Mouse (Mus musculus): ENCODE results near the gene Rnf213. TPM values are rescaled to one million over a fixed set of nuclear protein-coding genes. Genes with fewer than 3 reads are reported as not detected.

Rnf213 gene
- total RNA-seq (2017), result 126 and 130 TPM in 2 replicates

- ATAC-seq (ENCODE audit: extremely low read depth, insufficient number of reproducible peaks, low FRiP score, poor library complexity, severe bottlenecking), result peak; percentile 30; the same call in 1 of the 2 replicates
These were observed at the start of gene Rnf213 for GRCm38 (mm10) chr11:119392800-119393482. Rnf213 (plus strand) TSS chr11:119393100.

DNA sequence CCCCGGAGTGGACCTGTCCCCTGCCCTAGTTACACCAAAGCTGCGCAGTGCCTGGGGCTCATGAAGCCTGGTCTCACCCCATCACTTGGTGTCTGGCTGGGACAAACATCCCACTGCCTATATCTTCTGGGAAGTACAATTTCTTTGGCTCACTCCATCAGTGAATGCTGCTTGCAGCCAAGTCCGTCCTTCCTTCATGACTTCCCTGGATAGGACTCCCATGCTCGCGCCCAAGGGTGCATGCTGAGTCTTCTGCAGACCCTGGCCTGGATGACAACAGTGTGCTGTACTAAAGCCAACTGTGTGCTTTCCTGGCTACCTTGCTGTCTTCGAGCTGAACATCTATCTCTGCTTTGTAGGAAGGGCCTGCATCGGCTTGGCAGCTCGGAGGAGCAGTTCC, 48.7 kb upstream of the Rnf213 start:
- ATAC-seq (ENCODE audit: extremely low read depth, insufficient number of reproducible peaks, low FRiP score, poor library complexity, severe bottlenecking), result no peak

DNA sequence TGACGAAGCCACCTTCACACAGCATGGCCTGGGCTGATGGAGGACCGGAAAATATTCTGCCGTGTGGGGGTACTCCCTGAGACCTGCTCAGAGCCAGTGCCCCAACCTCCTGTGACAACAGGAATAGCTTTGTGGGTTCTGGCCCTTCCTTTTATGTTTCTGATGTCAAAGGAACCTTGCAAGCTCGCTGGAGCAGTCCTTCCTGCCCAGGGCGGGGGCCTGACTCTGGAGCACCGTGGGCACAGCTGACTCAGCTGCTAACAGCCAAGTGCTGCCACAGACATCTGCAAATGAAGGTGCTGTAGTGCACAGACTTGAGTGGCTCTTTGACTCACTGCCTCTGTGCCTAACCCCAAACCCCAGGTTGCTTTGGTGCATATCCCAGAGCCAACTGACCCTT, 48.0 kb upstream of the Rnf213 start:
- ATAC-seq (ENCODE audit: extremely low read depth, insufficient number of reproducible peaks, low FRiP score, poor library complexity, severe bottlenecking), result no peak

DNA sequence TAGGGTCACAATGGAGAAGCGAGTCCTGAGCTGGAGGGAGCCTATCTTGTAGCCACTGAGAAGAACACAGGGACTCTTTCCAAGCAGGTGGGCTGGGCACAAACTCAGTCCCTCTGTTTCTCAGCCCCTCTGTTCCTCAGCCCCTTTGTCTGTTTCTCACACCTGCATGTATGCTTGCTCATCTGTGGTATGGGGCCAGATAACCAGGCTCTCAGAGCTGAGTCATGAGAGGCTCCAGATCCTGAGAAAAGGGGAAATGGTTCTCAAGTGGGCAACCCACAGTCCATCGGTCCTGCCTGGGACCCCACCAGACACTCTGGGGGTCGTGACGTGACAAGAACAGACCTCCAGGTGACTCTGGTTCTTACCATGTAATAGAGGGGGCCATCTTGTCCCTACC, 45.8 kb upstream of the Rnf213 start:
- no peak for ATAC-seq (ENCODE audit: extremely low read depth, insufficient number of reproducible peaks, low FRiP score, poor library complexity, severe bottlenecking)

DNA sequence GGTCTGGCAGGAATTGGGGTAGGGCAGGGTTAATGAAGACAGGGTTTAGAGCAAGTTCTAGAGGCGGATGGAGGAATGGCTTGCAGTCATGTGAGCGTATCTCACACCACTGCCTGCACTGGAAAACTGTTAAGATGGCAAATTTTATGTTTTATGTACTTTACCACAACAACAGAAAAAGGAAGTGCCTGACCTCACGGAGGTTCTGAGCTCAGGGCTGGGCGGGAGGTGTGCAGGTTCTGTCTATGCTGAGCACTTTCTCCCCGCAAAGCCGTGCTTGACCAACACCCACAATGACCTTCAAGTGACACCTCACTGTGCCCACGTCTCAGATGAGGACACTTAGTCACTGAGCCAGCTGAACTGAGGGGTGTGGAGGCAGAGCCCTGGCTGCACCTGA, 40.8 kb upstream of the Rnf213 start:
- peak; percentile 59 for ATAC-seq (ENCODE audit: extremely low read depth, insufficient number of reproducible peaks, low FRiP score, poor library complexity, severe bottlenecking)

DNA sequence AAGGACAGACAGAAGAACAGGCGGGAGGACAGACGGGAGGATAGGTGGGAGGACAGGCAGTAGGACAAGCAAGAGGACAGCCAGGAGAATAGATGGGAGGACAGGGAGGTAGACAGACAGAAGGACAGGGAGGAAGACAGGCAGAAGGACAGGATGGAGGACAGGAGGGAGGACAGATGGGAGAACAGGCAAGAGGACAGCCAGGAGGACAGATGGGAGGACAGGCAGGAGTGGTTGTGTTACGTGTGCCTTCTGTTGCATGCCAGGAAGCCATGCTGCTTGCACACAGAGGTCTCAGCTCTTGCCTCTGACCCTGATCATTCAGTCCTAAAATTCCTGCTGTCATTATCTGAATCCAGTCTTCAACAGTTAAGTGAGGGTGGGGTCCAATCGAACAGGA, 39.0 kb upstream of the Rnf213 start:
- ATAC-seq (ENCODE audit: extremely low read depth, insufficient number of reproducible peaks, low FRiP score, poor library complexity, severe bottlenecking), result no peak

- ATAC-seq (ENCODE audit: extremely low read depth, insufficient number of reproducible peaks, low FRiP score, poor library complexity, severe bottlenecking), result peak; percentile 54; the same call in 1 of the 2 replicates
These were observed 38.0 kb upstream of the Rnf213 start for GRCm38 (mm10) chr11:119354798-119355442.

DNA sequence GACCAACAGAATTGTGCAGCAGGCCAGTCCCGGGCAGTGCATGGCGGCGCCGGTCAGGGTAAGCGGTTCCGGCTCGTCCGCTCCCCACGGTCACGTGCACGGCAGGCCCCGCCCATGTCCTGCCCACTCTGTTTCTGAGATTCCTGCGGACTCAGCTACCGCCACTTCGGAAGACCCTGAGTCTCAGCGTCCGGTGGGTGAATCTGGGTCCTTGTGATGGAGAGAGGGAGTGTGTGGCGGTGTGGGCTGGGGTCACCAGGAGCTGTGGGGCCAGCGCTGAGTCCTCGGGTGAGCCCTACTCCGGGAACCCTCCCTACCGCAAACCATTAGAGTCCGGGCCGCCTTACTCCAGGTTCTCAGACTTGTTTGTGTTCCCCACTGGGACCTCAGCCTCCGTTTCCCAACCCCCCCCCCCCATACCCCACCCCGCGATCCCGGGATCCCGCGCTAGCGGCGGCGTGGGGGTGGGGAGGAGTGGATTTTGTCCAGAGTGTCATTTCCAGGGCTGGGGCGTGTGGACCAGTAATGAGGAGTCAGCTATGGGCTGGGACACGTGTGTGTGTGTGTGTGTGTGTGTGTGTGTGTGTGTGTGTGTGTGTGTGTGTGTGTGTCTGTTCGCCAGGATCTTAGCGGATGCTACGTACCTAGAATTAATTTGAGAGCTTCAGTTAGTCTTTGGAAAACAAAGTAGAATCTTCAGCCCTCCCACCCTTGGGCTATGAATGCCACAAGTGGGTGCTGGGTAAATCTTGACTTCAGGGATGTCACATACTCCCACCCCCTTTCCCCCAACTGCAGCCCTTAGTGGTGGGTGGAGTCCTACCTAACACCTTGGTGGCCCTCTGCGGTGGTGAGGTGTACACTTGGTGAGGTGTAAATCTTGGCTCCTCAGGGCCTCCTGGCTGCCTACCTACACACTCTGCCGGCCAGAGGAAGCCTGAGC, 37.2 kb upstream of the Rnf213 start, which contains the start of the genes Sgsh and Slc26a11:
Sgsh (minus strand) TSS at position 94 of the 943 bp plus-strand sequence.
Slc26a11 (plus strand) TSS at position 115 of the 943 bp plus-strand sequence.
- peak; percentile 58 for ATAC-seq (ENCODE audit: extremely low read depth, insufficient number of reproducible peaks, low FRiP score, poor library complexity, severe bottlenecking)

DNA sequence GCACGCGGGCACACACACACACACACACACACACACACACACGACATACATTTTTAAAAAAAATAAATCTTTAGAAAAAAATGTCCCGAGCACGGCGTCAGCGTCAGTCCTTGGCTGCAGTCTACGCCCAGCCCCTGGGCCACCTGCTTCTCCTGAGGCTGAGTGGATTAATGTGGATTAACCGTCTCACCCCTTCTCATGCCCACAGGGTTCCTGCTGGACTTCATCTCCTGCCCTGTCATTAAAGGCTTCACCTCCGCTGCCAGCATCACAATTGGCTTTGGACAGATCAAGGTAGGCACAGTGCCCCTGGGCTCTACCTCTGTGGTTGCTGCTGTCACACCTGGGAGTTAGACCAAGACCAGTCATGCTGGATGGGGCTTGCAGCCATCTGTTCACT, 33.8 kb upstream of the Rnf213 start:
- no peak for ATAC-seq (ENCODE audit: extremely low read depth, insufficient number of reproducible peaks, low FRiP score, poor library complexity, severe bottlenecking)

GRCm38 (mm10) chr11:119362769-119363533, 29.9 kb upstream of the Rnf213 start:
- ATAC-seq (ENCODE audit: extremely low read depth, insufficient number of reproducible peaks, low FRiP score, poor library complexity, severe bottlenecking), result no peak

GRCm38 (mm10) chr11:119363534-119364145, 29.3 kb upstream of the Rnf213 start:
- peak; percentile 95 for ATAC-seq (ENCODE audit: extremely low read depth, insufficient number of reproducible peaks, low FRiP score, poor library complexity, severe bottlenecking)

DNA sequence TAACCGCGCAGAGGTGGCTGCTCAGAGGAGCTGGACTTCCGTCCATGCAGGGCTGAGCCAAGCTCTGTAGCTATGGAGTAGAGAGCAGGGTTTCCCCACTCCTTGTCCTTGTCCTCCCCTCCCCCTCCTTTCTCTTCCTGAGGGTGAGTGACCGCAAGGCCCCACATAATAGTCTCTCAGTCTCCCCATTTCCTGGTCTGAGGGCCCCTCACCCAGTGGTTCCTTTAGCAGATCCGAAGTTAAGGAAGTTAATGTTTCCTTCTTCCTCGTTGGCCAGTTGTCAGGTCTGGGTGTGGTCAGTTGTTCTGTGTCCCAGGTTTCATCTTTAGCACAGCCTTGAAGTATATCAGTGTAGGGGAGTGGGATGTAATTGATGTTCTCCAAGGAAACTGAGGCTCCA, 17.5 kb upstream of the Rnf213 start:
- no peak for ATAC-seq (ENCODE audit: extremely low read depth, insufficient number of reproducible peaks, low FRiP score, poor library complexity, severe bottlenecking)

- peak; percentile 59 for ATAC-seq (ENCODE audit: extremely low read depth, insufficient number of reproducible peaks, low FRiP score, poor library complexity, severe bottlenecking)
These were observed 15.6 kb upstream of the Rnf213 start for GRCm38 (mm10) chr11:119377326-119377725.

DNA sequence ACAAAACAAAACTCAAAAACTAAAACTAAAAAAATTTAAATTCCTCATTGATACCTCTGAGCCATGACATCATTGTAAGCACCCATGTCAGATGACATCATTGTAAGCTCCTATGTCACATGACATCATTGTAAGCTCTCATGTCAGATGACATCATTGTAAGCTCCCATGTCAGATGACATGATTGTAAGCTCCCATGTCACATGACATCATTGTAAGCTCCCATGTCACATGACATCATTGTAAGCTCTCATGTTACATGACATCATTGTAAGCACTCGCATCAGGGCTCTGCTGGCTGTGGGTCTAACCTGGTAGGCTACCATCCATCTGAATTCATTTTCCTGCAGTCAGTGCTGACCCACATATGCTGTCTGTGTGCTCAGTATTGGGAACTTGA, 14.3 kb upstream of the Rnf213 start:
- ATAC-seq (ENCODE audit: extremely low read depth, insufficient number of reproducible peaks, low FRiP score, poor library complexity, severe bottlenecking), result no peak

GRCm38 (mm10) chr11:119381631-119382337, 11.1 kb upstream of the Rnf213 start:
- ATAC-seq (ENCODE audit: extremely low read depth, insufficient number of reproducible peaks, low FRiP score, poor library complexity, severe bottlenecking), result no peak

- no peak for ATAC-seq (ENCODE audit: extremely low read depth, insufficient number of reproducible peaks, low FRiP score, poor library complexity, severe bottlenecking)
These were observed 10.5 kb upstream of the Rnf213 start for GRCm38 (mm10) chr11:119382338-119382850.

DNA sequence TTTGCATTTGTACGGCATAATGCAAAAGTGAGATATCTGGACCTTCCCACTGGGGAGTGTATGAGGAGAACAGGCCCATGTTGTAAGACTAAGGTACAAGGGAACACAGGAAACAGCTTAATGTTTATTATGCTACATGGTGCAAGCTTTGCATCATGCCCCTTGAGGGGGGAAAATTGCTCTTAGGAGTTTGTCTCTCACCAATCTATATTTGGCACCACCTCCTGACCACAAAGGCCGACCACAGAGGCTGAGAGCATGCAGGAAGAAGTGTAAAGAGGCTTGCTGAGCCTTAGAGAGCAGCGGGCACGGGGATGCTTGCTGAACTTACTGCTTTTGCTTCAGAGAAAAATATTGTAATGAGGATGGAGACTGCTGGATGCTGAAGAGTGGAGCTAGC, 8.0 kb upstream of the Rnf213 start:
- ATAC-seq (ENCODE audit: extremely low read depth, insufficient number of reproducible peaks, low FRiP score, poor library complexity, severe bottlenecking), result peak; percentile 39

DNA sequence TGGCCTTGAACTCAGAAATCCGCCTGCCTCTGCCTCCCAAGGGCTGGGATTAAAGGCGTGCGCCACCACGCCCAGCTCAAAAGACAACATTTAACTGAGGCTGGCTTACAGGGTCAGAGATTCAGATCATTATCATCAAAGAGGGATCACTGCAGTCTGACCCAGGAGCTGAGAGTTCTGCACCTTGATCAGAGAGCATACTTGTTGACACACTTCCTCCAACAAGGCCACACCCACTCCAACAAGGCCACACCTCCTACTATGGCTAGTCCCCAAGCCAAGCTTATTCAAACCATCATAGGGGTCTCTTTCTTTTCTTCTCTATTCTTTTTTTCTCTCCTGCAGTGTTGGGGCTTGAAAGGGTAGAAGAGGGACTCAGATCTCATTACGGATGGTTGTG, 6.6 kb upstream of the Rnf213 start:
- ATAC-seq (ENCODE audit: extremely low read depth, insufficient number of reproducible peaks, low FRiP score, poor library complexity, severe bottlenecking), result no peak
